Mouse (Mus musculus) liver, embryonic 14.5 days (tissue): ENCODE measurements around the gene Tulp3.

ENCODE experiments used
- CTCF ChIP-seq: IDR thresholded peaks from 2 replicates; pipeline ENCODE4 v1.5.1; 2016; ENCODE audit warnings: antibody characterized with exemption, low read depth, control low read depth
- EP300 ChIP-seq: IDR thresholded peaks from 2 replicates; pipeline ENCODE4 v1.6.1; 2016; ENCODE audit warnings: antibody characterized with exemption, low read depth

GRCm38 (mm10) chr6:128376371-128377085 is 20.9 kb upstream of the Tulp3 start:
- TF ChIP-seq CTCF (no peak), EP300 (no peak)
